Mouse (Mus musculus) intestine, embryonic 16.5 days (tissue): ENCODE measurements around the gene 4931406C07Rik. TPM values are rescaled to one million over a fixed set of nuclear protein-coding genes. Genes with fewer than 3 reads are reported as not detected.

Experiments
- ATAC-seq: fragments of 200-750 bp; cut with Nextera tagmentation; 2 replicates; pipeline ENCODE4 v1.8.0; 2017; ENCODE audit warnings: moderate TSS enrichment, moderate library complexity
- H3K27ac ChIP-seq: fragments of 300-500 bp; sonication (generic); 2 replicates; pipeline ENCODE4 v1.5.1; 2014; ENCODE audit warnings: mild to moderate bottlenecking, low read length
- H3K27me3 ChIP-seq: fragments of 300-500 bp; sonication (generic); replicated peaks from 2 replicates; pipeline ENCODE4 v1.6.1; 2014; ENCODE audit warnings: low read length, control low read depth, mixed read lengths; ENCODE audit not compliant: control insufficient read depth, insufficient read depth
- H3K36me3 ChIP-seq: fragments of 300-500 bp; sonication (generic); 2 replicates; pipeline ENCODE4 v1.6.1; 2014; ENCODE audit warnings: low read length, control low read depth; ENCODE audit not compliant: control insufficient read depth, insufficient read depth
- H3K4me1 ChIP-seq: fragments of 300-500 bp; sonication (generic); 2 replicates; pipeline ENCODE4 v1.6.1; 2014; ENCODE audit warnings: low read length, control low read depth, mixed read lengths; ENCODE audit not compliant: control insufficient read depth, insufficient read depth
- H3K4me2 ChIP-seq: fragments of 300-500 bp; sonication (generic); 2 replicates; pipeline ENCODE4 v1.6.1; 2014; ENCODE audit warnings: low read depth, low read length, control low read depth
- H3K4me3 ChIP-seq: fragments of 300-500 bp; sonication (generic); 2 replicates; pipeline ENCODE4 v1.5.1; 2014; ENCODE audit warnings: mild to moderate bottlenecking, low read length
- H3K9ac ChIP-seq: fragments of 300-500 bp; sonication (generic); 2 replicates; pipeline ENCODE4 v1.6.1; 2014; ENCODE audit warnings: low read depth, low read length
- H3K9me3 ChIP-seq: fragments of 300-500 bp; sonication (generic); 2 replicates; pipeline ENCODE4 v1.6.1; 2016; ENCODE audit warnings: low read length, control low read depth; ENCODE audit not compliant: control insufficient read depth
- WGBS: fragments of 180-500 bp; shearing (Covaris S2); extraction: QIAGEN DNeasy Blood & Tissue Kit; methylation state at CpG from one replicate; pipeline ENCODE4 v1.1.7; 2014; 5-methylcytosine and 5-hydroxymethylcytosine counted together
- microRNA-seq: library from miRNA; unstranded; fragments of <30 nt; microRNA quantifications from one replicate; pipeline ENCODE4, GENCODE M21; 2016
- polyA plus RNA-seq: library from polyadenylated mRNA; unstranded; fragments of >200 nt; fragmentation: Nextera tagmentation; extraction: Ambion mirVana; gene quantifications from 2 replicates; pipeline ENCODE4 v1.2.1, GENCODE M21; 2015

4931406C07Rik gene
- polyA plus RNA-seq, 1 experiment from 2014 or later = 8.5 TPM

GRCm38 (mm10) chr9:15235986-15236385 lies 70.3 kb downstream of the 4931406C07Rik start:
- Histone ChIP-seq H3K4me3 (no peak overlapping the region), H3K4me2 (no peak overlapping the region), H3K9ac (no peak overlapping the region), H3K27ac (no peak overlapping the region), H3K9me3 (no peaks in the 10 kb centered on the region), H3K36me3 (no peaks in the 10 kb centered on the region), H3K27me3 (no peaks in the 10 kb centered on the region), H3K4me1 (peaks cover 15% of the 10 kb centered on the region)
- ATAC-seq = no peak
- WGBS = 88% methylated on average over 3 of the region's 3 CpGs

GRCm38 (mm10) chr9:15233604-15234003 lies 72.6 kb downstream of the 4931406C07Rik start:
- Histone ChIP-seq H3K27ac (no peak overlapping the region), H3K4me2 (no peak overlapping the region), H3K4me3 (no peak overlapping the region), H3K36me3 (no peaks in the 10 kb centered on the region), H3K9me3 (no peaks in the 10 kb centered on the region), H3K27me3 (no peaks in the 10 kb centered on the region), H3K4me1 (peaks cover 5% of the 10 kb centered on the region), H3K9ac (no peak overlapping the region)
- 100% methylated on average over 1 of the region's 1 CpGs for WGBS
- no peak for ATAC-seq

Small RNAs within 50 kb of the gene (microRNA-seq; reads per million reads assigned to microRNA genes)
- gene Gm49349 = not detected
- not detected for gene mmu-mir-7650

Other genes starting within 250 kb of the 4931406C07Rik start
- gene Hephl1, start 194.3 kb downstream of the 4931406C07Rik start, polyA plus RNA-seq = not detected in 2 replicates
- gene Vstm5, start 67.4 kb downstream of the 4931406C07Rik start, polyA plus RNA-seq = 7.7 and 9.2 TPM in 2 replicates
- gene Med17, start 26.5 kb downstream of the 4931406C07Rik start, polyA plus RNA-seq = 26.6 and 27.4 TPM in 2 replicates
- gene Taf1d, start 234 bp downstream of the 4931406C07Rik start, polyA plus RNA-seq = 53.0 and 56.9 TPM in 2 replicates
- gene Cep295, start 51.3 kb upstream of the 4931406C07Rik start, polyA plus RNA-seq = 8.0 and 9.6 TPM in 2 replicates
- gene Smco4, start 187.0 kb upstream of the 4931406C07Rik start, polyA plus RNA-seq = 2.5 and 3.4 TPM in 2 replicates